Mouse (Mus musculus): ENCODE results near the gene Slc39a2.
A peak's percentile ranks its signal among the peaks of the same experiment; 100 is the strongest.

DNA sequence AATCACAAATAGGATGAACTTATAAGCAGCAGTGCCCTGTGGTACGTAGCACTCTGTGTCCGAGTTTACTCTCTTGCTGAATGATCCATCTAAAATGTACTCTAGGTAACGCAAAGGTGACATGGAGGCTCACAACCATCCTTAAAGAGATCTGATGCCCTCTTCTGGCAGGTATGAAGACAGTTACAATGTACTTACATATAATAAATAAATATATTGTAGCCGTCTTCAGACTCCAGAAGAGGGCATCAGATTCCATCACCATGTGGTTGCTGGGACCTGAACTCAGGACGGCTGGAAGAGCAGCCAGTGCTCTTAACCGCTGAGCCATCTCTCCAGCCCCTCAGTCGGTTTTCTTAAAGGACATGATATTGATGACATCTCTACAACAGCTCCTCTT lies 12.0 kb downstream of the Slc39a2 start:
- TF ChIP-seq EP300 (optimal IDR thresholded peaks at IDR 0.05): no peak
- peak; percentile 76 for TF ChIP-seq CTCF (IDR thresholded peaks at IDR 0.05; ENCODE audit: low read depth)
